Mouse (Mus musculus) thymus, postnatal 0 days (tissue): Measurements from ENCODE around the gene Fancl. TPM values are rescaled to one million over a fixed set of nuclear protein-coding genes. Genes with fewer than 3 reads are reported as not detected.

ENCODE experiments used
- DNase-seq: peaks from one replicate; pipeline ENCODE4 v3.0.0-alpha.2; 2015; ENCODE audit warnings: low spot score
- polyA plus RNA-seq: library from polyadenylated mRNA; unstranded; fragments of >200 nt; fragmentation: Nextera tagmentation; extraction: Ambion mirVana; gene quantifications from 2 replicates; pipeline ENCODE4 v1.2.1, GENCODE M21; 2015

The Fancl gene
- polyA plus RNA-seq, 1 experiment from 2014 or later = 32.6 TPM

GRCm38 (mm10) chr11:26489761-26490466 lies 104.0 kb downstream of the Fancl start:
- DNase-seq = no peak

- no peak for DNase-seq
These were observed 110.0 kb downstream of the Fancl start for GRCm38 (mm10) chr11:26495951-26496350.

- no peak for DNase-seq
These were observed 127.7 kb downstream of the Fancl start for GRCm38 (mm10) chr11:26513683-26514082.

- DNase-seq = no peak
These were observed 130.2 kb downstream of the Fancl start for GRCm38 (mm10) chr11:26516086-26516485.

- no peak for DNase-seq
These were observed 133.1 kb downstream of the Fancl start for GRCm38 (mm10) chr11:26518991-26519390.

Other genes with a start within 250 kb of the Fancl start
- 0.40 and 0.90 TPM in 2 replicates for gene 5730522E02Rik, start 175.4 kb upstream of the Fancl start, polyA plus RNA-seq
- gene Gm6899, start 207.1 kb downstream of the Fancl start, polyA plus RNA-seq = 0.31 TPM in 1 of 2 replicates, not detected in the other
- 27.5 and 28.9 TPM in 2 replicates for gene Vrk2, start 207.9 kb downstream of the Fancl start, polyA plus RNA-seq